In genomic region chr16:89833011-89833410, GRCm38 (mm10) we compare ENCODE assay signal across 17 mouse cellular contexts.
"Had no signal": no experiment of that assay in that cellular context is flagged by ENCODE, and none has a peak within 500 bp of the region (broad histone marks: within the 10 kb centered on the region; RNA-seq: fewer than 3 reads in every experiment).

No protein-coding gene starts in this region.

- H3K27ac ChIP-seq: midbrain, embryonic 10.5 days; midbrain, embryonic 12.5 days; midbrain, embryonic 15.5 days; neural tube, embryonic 13.5 days; neural tube, embryonic 15.5 days had no signal

- H3K4me1 ChIP-seq: midbrain, embryonic 12.5 days had no signal

- H3K27me3 ChIP-seq: midbrain, embryonic 12.5 days; midbrain, embryonic 15.5 days; neural tube, embryonic 13.5 days; neural tube, embryonic 15.5 days had no signal

- DNase-seq: lung, adult 18-20 months; lung, embryonic 14.5 days; lung, postnatal 10 days; retina, postnatal 1 day; right cerebral cortex, adult 18-20 months; right cerebral cortex, postnatal 25 days; right cerebral cortex, postnatal 4 days; spleen, adult 18-20 months; thymus, adult 2 months; thymus, postnatal 25 days; thymus, postnatal 4 days had no signal

- ATAC-seq: midbrain, embryonic 15.5 days had no signal

- H3K4me3 ChIP-seq: midbrain, embryonic 10.5 days; midbrain, embryonic 12.5 days; midbrain, embryonic 15.5 days; myocyte; neural tube, embryonic 13.5 days; neural tube, embryonic 15.5 days had no signal

- H3K36me3 ChIP-seq: midbrain, embryonic 15.5 days had no signal
